Mouse (Mus musculus) G1E (cell line): ENCODE data around the gene Syne3. TPM values are rescaled to one million over a fixed set of nuclear protein-coding genes. Genes with fewer than 3 reads are reported as not detected.

Experiments
- ATAC-seq: 2 replicates; pipeline ENCODE4 v1.8.0; 2016; ENCODE audit warnings: mild to moderate bottlenecking; ENCODE audit not compliant: insufficient number of reproducible peaks, poor library complexity, low FRiP score, severe bottlenecking; ENCODE audit errors: extremely low read depth
- DNase-seq: peaks from one replicate; pipeline ENCODE4 v3.0.0; 2012; ENCODE audit warnings: low spot score
- H3K27me3 ChIP-seq: 2 replicates; pipeline ENCODE4 v1.6.1; 2012; ENCODE audit warnings: mild to moderate bottlenecking, low read length, inconsistent platforms; ENCODE audit not compliant: insufficient read depth
- H3K36me3 ChIP-seq: replicated peaks from 2 replicates; pipeline ENCODE3; 2012; ENCODE audit warnings: mild to moderate bottlenecking, inconsistent platforms
- H3K4me1 ChIP-seq: 2 replicates; pipeline ENCODE4 v1.6.1; 2012; ENCODE audit warnings: low read depth, low read length, inconsistent platforms, mixed read lengths; ENCODE audit not compliant: insufficient read depth
- H3K4me3 ChIP-seq: 2 replicates; pipeline ENCODE4 v1.5.1; 2012; ENCODE audit warnings: low read depth, mild to moderate bottlenecking, inconsistent platforms, low read length, moderate library complexity, mixed read lengths
- H3K9me3 ChIP-seq: replicated peaks from 2 replicates; pipeline ENCODE4 v1.6.1; 2012; ENCODE audit warnings: inconsistent platforms
- CTCF ChIP-seq: IDR thresholded peaks from 2 replicates; pipeline ENCODE4 v1.5.1; 2012; ENCODE audit warnings: low read depth, low read length, inconsistent platforms, mixed read lengths
- GATA1 ChIP-seq: IDR thresholded peaks from 2 replicates; pipeline ENCODE4 v1.6.1; 2012; ENCODE audit warnings: borderline replicate concordance, low read length, inconsistent platforms, mixed read lengths
- GATA2 ChIP-seq: IDR thresholded peaks from 2 replicates; pipeline ENCODE4 v1.6.1; 2012; ENCODE audit warnings: low read depth, low read length, inconsistent platforms, borderline replicate concordance
- POLR2AphosphoS5 ChIP-seq: IDR thresholded peaks from 2 replicates; pipeline ENCODE4 v1.6.1; 2012; ENCODE audit warnings: low read depth, low read length, inconsistent platforms; ENCODE audit not compliant: insufficient replicate concordance
- TAL1 ChIP-seq: conservative IDR thresholded peaks from 2 replicates; pipeline ENCODE4 v1.6.1; 2012; ENCODE audit warnings: low read depth, low read length, inconsistent platforms, mixed read lengths
- polyA plus RNA-seq: library from polyadenylated mRNA; stranded (reverse); fragments of >175 nt; gene quantifications from 2 replicates; pipeline ENCODE4 v1.2.3, GENCODE M21; 2012
- total RNA-seq, 2 experiments: library from RNA; stranded (forward) in 1 of 2; stranded (reverse) in 1 of 2; fragments of 200-1000 nt in 1 of 2; fragments of >200 nt in 1 of 2; fragmentation: Nextera tagmentation in 1 of 2; gene quantifications; 2 replicates each; pipeline ENCODE4 v1.2.3; 2014 to 2017

Gene Syne3
- total and polyA plus RNA-seq, 3 experiments: 21.7 to 31.1 (median 27.9) TPM

DNA sequence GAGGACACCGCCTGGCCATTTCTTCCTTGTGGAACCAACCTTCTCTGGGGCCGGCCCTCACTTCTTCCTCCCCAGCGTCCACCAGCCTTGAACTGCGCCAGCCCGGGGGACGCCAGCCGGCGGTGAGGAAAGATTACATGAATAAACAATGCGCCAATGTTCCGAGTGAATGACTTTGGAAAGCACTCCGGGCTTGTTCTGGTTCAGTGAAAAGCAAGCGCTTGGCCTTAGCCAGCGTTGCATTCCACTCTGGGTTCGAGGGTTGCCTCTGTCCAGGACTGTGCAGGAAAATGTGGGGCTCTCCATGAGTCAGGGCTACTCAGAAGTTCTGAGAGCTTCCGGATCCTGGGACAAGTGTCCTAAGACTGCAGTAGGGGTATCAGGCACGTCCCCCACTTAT lies 113.0 kb downstream of the Syne3 start:
- no peak for ATAC-seq
- Histone ChIP-seq H3K9me3 (peaks cover 50% of the 10 kb centered on the region), H3K27me3 (no peaks in the 10 kb centered on the region), H3K4me1 (no peaks in the 10 kb centered on the region), H3K36me3 (no peaks in the 10 kb centered on the region), H3K4me3 (no peak overlapping the region)
- TF ChIP-seq GATA1: no peak
- no peak for TF ChIP-seq TAL1
- TF ChIP-seq GATA2: no peak
- TF ChIP-seq POLR2AphosphoS5: no peak
- no peak for TF ChIP-seq CTCF
- DNase-seq: no peak

DNA sequence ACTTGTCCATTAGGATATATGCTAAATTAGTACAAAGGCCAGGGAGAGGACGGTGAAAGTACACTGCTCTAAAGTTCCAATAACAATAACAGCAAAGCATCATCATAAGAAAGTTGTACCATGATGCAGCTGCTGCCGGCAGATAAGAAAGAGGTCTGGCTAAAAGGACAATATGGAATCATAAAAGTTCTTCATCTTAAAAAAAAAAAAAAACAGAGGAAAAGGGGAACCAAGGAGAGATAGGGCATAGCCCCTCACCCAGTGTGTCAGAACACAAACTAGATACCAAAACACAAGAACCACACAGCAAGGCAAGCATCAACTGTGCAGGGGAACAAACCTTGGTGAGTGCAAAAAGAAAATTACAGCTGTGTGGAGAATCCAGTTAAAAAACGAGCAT lies 117.4 kb downstream of the Syne3 start:
- Histone ChIP-seq H3K9me3 (peaks cover 36% of the 10 kb centered on the region), H3K4me1 (no peaks in the 10 kb centered on the region), H3K4me3 (no peak overlapping the region), H3K36me3 (no peaks in the 10 kb centered on the region), H3K27me3 (no peaks in the 10 kb centered on the region)
- no peak for TF ChIP-seq TAL1
- no peak for TF ChIP-seq GATA2
- no peak for TF ChIP-seq POLR2AphosphoS5
- TF ChIP-seq CTCF: no peak
- TF ChIP-seq GATA1: no peak
- ATAC-seq (no peak), DNase-seq (no peak)

DNA sequence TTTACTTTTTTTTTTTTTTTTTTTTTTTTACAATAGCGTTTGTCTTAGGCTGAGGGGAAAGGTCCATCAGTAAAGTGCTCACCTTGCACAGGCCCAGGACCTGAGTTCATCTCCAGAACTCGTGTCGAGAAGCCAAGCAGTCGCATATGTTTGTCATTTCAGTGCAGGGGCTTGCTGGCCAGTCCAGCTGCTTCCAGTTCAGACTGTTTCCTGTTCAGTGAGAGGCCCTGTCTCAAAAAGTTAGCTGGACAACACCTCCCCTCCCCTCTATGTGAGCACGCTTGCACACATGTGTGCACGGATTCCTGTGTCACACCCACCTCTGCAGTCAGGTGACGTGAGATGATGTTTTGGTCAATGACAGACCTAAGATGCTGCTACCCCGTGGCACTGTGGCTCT lies 119.5 kb downstream of the Syne3 start:
- no peaks in the 10 kb centered on the region for H3K36me3 ChIP-seq
- no peaks in the 10 kb centered on the region for H3K4me1 ChIP-seq
- DNase-seq: no peak
- TF ChIP-seq GATA2: no peak
- no peak for TF ChIP-seq TAL1
- TF ChIP-seq GATA1: no peak
- TF ChIP-seq POLR2AphosphoS5: no peak
- no peak for TF ChIP-seq CTCF
- no peak for ATAC-seq
- no peaks in the 10 kb centered on the region for H3K27me3 ChIP-seq
- no peak overlapping the region for H3K4me3 ChIP-seq
- H3K9me3 ChIP-seq: peaks cover 38% of the 10 kb centered on the region

DNA sequence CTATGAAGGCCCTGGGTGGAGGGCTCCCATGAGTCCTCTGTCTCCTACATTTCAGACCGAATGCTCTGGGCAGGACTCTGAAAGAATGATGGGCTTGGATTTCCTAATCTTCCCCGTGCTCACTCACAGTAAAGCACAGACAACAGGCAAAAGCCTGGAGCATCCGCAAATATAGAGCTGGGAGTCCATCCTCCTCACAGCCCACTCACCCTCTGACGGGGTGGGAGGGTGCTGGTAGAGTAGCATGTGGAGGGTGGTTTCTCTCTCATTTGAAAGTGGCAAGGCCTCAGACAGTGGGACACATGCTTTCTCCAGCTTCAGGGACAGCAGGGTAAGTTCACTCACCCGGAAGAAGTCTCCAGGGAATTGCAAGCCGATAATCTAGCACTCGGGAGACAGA lies 123.5 kb downstream of the Syne3 start:
- Histone ChIP-seq H3K36me3 (no peaks in the 10 kb centered on the region), H3K9me3 (peaks cover 44% of the 10 kb centered on the region), H3K4me3 (no peak overlapping the region), H3K4me1 (no peaks in the 10 kb centered on the region), H3K27me3 (no peaks in the 10 kb centered on the region)
- TF ChIP-seq TAL1: no peak
- TF ChIP-seq CTCF: no peak
- no peak for TF ChIP-seq GATA1
- no peak for TF ChIP-seq POLR2AphosphoS5
- TF ChIP-seq GATA2: no peak
- DNase-seq: no peak
- no peak for ATAC-seq

DNA sequence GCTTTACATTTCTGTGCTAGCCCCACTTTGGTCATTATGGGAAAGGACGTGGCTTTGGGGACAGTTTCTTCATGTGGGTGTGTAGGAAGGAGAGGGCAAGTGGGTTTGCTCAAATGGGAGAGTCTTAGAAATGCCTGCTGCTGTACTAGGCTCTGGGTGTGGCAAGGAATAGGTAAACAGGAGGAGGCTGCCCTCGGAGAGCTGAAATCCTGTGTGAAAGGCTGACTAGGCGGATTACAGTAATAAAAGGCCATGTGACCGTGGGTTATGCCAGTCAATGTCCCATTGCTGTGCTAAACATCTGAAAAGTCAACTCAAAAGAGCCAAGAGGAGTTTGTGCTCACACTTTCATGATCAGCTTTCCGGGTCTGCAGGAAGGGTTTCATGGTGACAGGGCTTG lies 127.1 kb downstream of the Syne3 start:
- no peak for ATAC-seq
- H3K36me3 ChIP-seq: no peaks in the 10 kb centered on the region
- H3K4me3 ChIP-seq: no peak overlapping the region
- H3K27me3 ChIP-seq: no peaks in the 10 kb centered on the region
- peaks cover 70% of the 10 kb centered on the region for H3K9me3 ChIP-seq
- H3K4me1 ChIP-seq: no peaks in the 10 kb centered on the region
- no peak for DNase-seq
- TF ChIP-seq GATA2 (no peak), POLR2AphosphoS5 (no peak), CTCF (no peak), GATA1 (no peak), TAL1 (no peak)

DNA sequence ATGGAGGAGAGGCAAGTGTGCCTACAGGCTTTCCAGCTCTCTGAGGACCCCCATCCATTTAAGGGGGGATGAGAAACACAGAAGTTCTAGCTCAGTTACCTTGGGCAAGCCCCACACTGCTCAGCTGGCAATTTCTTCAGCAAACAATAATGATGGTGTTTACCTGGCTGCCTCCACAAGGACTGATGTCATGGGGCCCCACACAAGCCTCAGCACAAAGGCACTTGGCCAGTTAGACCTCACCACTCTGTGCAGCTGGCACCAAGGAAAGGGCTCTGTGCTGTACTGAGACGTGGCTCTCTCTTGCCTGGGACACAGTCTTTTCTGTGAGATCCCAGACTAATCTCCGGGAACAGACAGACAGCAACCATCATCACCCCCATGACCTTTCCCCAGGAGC lies 127.5 kb downstream of the Syne3 start:
- TF ChIP-seq GATA1: no peak
- no peak for TF ChIP-seq TAL1
- TF ChIP-seq POLR2AphosphoS5: no peak
- Histone ChIP-seq H3K36me3 (no peaks in the 10 kb centered on the region), H3K4me3 (no peak overlapping the region), H3K9me3 (peaks cover 75% of the 10 kb centered on the region), H3K4me1 (no peaks in the 10 kb centered on the region), H3K27me3 (no peaks in the 10 kb centered on the region)
- ATAC-seq (no peak), DNase-seq (no peak)
